Mouse (Mus musculus): Measurements from ENCODE around the gene Lrrc74b.
"Not testable (repeated sequence)": the region's sequence is repeated elsewhere in the genome, so short reads cannot be mapped to it uniquely, and the experiment has no call there.

Lrrc74b gene

GRCm38 (mm10) chr16:17561128-17561750 lies at the start of gene Lrrc74b:
Gene Lrrc74b (minus strand): TSS chr16:17561247.
- DNase-seq = peak; percentile 29

DNA sequence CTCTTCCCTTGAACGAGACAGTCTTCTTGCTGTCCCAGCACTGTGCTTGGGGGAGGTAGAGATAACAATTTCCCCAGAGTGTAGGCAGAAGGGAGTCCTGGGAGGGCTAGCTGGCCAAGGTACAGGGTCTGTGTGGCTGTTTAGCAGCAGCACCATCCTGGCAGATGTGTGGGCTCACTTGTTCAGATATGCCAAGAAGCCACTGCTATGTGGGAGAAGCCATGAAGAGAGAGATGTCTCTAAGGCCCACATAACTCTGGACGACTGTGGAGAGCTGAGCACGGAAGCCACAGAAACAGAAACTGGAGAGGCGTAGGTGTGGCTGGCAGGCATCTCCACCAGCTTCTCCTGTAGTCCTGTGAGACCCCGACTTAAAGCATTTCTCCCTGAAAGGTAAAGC lies 44.6 kb upstream of the Lrrc74b start:
- DNase-seq = no peak

DNA sequence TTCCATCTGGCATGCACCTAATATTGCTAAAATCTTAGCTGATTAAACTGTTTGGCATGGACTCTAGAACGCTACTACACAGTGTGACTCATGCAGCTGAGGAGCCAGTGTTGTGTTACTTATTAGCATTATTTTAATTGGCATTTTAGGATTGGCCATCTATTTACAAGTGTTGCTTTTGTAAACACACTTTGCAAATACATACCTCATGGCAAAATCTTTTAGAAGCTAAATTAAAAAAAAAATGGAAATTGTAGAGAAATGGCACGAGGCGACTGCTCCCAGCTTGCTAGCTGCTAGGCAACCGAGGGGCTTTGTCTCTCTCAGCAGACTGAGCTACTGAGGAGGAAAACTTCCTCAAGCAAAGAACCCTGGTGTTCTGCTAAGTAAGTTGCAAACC lies 43.9 kb upstream of the Lrrc74b start:
- DNase-seq = no peak

GRCm38 (mm10) chr16:17600944-17601562 lies 40.0 kb upstream of the Lrrc74b start:
- DNase-seq = no peak

DNA sequence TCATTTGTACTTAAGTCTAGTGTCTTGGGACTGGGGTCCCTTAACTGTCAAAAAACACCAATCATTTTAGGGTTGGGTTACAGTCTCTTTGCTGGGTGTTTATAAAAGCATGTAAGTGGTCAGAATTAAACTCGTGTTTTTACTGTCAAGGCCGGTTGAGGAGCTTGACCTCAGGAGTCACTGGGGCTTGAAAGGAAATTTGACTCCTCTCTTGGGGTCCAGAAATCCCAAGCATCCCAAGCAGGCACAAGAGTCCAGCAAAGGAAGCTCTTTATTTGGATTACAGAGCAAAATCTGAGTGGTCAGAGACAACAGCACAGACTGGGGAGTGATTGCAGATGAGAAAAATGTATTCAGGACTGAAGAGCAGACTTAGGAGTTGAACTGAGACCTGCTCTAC lies 29.7 kb upstream of the Lrrc74b start:
- DNase-seq = no peak

DNA sequence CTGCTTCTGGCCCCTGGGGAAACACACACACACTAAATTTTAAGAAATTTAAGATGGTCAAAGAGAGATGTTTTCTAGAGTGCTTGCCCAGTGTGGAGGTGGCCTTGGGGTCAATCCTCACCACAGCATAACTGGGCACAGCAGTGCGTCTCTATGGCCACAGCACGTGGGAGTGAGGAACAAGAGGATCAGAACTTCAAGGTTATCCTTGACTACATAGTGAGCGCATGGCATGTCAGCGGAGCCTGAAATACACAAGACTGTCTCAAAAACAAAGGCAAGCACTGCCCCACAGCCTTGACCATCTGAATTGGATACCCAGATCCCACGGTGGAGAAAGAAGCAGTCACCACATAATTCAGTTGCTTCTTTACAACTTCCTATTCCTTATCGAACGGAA lies 23.5 kb upstream of the Lrrc74b start:
- DNase-seq = no peak

- no peak for DNase-seq
Measured at GRCm38 (mm10) chr16:17583064-17583463, 22.0 kb upstream of the Lrrc74b start, which contains the start of gene Slc7a4. Gene Slc7a4 (minus strand): TSS chr16:17583214.

GRCm38 (mm10) chr16:17576825-17577215 lies 15.8 kb upstream of the Lrrc74b start:
- DNase-seq = no peak

DNA sequence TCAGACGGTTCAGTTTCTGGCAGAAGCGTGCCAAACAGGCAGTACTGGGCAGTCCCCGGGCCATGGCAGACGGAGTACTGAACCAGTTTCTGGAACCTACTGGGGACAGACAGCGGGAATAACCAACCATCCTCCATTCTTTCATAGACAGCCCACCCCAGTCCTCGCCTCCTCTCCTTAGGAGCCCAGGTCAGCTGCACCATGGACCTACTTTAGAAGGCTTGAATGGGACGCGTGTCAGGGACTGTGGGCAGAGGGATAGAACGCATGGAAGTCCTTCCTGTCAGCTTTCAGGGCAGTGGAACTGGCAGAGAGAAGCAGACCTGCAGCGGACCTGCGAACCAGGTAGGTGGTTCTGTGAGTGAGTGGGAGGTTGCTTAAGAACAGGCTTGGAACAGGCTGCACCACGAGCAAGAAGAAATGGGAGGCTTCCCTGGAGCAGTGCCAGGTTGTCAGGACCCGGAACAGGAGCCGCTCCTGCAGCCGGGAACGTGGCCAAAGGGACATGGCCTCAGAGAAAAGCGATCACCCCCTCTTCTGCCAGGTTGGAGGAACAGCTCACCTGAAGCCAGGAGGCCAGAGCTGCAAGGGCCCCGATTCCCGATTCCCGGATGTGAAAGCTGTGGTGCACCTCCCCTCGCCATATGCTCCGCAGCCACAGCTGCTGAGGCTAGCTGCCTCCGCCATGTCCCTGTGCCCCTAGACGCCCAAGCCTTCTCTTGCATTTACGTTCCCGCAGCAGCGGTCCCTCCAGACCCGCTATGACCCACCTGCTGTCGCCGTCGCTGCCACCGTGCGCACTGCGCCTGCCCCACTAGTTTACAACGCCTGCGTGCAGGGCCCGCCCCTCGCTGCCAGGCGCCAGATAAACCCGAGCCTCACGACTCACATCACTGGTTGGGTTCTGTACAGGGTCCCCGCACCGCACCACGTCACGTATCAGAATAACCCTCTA lies 15.1 kb upstream of the Lrrc74b start:
- DNase-seq = peak; percentile 62

GRCm38 (mm10) chr16:17566186-17566585 lies 5.1 kb upstream of the Lrrc74b start:
- DNase-seq = no peak

- no peak for DNase-seq
Measured at GRCm38 (mm10) chr16:17564771-17565170, 3.7 kb upstream of the Lrrc74b start.

GRCm38 (mm10) chr16:17564221-17564620 lies 3.2 kb upstream of the Lrrc74b start:
- DNase-seq = no peak

- DNase-seq = no peak
Measured at GRCm38 (mm10) chr16:17563580-17563979, 2.5 kb upstream of the Lrrc74b start.

- DNase-seq = no peak
Measured at GRCm38 (mm10) chr16:17561751-17562208, 733 bp upstream of the Lrrc74b start, which contains the start of gene P2rx6. Gene P2rx6 (plus strand): TSS chr16:17561885.

DNA sequence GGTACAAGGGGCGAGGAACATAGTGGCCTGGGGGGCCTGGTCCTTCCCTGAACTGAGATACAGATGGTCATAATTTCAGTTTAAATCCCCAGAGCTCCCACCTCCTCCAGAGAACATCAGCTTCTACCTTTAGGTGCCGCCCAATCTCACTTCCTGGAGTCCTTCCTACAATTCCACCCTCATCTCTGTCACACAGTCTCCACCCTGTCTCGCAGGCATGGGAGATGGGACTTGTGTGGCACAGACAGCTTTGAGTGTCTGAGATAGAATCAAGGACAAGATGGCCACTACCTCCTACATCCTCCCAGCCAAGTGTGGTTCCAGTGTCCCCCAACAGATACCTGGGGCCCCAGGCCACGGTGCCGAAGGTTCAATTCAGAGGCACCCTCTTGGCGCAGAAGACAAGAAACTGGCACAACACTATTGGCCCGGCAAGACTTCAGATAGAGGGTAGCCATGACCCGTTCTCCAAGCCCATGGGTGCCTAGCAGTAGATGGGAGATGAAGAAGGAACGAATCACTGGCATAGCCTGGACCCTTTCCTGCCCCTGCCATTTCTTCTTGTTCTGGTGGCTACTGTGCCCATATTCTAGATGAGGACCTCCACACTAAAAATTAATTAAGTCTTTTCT lies 1.5 kb downstream of the Lrrc74b start:
- no peak for DNase-seq

DNA sequence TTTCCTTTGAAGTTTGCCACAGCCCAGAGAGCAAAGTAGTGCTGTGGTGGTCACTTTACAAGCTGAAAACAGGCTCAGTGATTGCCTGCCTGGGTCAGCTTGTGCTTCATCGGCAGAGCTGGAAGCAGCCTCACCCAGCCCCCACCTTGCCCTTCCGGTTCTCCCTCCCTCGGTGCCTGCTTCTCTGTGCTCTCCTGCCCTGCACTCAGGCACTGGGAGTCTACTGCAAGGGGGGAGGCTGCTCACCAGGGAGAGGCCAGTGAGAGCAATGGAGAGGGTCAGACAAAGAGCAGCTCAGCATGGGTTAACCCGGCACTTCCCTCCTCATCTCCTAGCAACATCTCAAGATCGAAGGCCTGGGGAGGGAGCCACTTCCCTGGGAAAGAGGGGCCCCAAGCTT lies 2.2 kb downstream of the Lrrc74b start:
- no peak for DNase-seq

DNA sequence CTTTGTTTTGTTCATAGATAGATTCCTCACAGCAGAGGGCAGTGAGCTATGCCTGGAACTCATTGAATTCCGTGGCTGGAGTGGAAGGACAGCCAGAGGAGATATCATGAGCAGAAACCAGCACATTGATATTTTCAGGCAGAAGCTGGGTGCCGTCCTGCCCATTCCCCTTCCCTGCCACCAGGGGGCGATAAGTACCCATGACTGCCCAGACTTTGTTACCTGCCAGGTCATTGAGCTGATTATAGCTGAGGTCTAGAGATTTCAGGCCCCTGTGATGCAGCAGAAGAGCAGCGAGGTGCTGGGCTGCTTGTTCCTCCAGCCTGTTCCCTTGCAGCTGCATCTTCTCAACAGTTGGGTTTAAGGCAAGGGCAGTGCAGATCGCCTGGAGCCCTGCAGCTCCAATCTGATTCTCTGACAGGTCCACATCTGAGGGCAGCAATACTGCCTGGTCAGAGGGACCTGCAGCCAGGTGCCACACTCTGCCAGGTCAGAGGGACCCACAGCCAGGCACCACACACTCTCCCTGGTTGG lies 3.0 kb downstream of the Lrrc74b start:
- DNase-seq = peak; percentile 49

GRCm38 (mm10) chr16:17556907-17557306 lies 4.1 kb downstream of the Lrrc74b start:
- DNase-seq = no peak

DNA sequence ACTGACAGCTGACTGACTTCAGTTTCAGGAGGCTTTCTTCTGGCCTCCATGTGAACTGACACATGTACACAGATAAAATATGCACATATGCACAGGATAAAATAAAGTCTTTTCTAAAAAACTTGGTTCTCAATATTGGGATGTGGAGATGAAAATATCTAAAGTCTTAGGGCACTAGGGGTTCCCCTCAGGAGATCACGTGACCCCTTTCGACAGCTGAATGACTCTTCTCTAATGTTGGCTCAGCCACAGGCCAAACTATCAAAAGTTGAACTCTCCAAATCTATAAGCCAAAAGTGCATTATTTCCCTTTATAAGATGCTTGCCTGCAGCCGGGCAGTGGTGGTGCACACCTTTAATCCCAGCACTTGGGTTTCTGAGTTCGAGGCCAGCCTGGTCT lies 4.9 kb downstream of the Lrrc74b start:
- DNase-seq = no peak

- DNase-seq = not testable (repeated sequence)
Measured at GRCm38 (mm10) chr16:17554702-17555101, 6.3 kb downstream of the Lrrc74b start.

DNA sequence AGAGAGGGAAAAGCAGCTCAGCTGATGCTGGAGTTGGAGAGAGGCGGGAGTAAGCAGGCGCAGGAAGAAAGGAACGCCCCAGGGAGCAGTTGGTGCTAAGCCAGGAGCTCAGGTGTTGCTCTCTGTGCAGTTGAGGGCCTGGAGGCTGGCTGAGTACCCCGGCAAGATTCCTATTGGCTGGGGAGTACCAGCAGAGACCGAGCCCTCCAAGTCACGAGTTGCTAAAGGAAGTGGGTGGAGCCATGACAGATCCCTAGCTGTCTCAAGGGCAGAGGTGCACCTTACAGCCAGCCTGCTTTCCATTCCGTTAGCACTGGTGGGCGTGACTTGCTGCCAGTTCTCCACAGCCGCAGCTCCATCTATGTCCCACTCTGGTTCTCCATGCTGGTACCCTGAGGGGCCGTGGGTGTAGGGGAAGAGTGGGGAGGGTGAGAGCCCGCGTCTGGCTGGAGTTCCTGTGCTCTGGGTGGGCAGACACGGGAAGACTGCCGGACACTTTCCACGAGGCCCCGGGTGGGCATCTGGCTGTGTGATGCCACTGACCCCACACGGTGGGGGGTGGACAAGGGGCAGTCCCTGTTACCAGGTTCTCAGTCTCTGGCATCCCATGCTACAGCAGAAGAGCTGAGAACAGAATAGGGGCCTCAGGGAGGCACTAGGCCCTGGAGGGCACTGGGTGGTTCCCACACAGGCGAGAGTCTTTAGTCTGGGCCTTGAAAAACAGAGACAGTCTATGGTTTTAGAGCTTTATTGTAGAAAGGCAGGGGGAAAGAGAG lies 6.9 kb downstream of the Lrrc74b start:
- peak; percentile 88 for DNase-seq

DNA sequence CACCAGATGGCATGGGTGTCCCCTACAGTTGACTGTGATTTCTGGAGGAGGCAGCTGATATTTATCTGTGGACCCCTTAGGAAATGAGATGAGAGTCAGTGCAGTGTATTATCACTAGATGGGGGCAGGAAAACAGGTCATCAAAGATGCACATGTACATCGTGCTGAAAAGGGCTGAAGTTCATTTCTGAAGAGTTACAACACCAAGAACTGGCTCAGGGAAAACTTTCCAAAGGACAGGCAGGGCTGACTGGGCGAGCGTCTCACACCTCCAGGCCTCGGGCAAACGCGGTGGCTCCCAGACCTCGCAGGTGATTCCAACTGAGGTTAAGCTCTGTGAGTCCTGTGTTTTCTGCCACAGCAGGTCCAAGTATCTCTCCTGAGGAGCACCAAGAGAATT lies 8.2 kb downstream of the Lrrc74b start:
- DNase-seq = no peak
